Mouse (Mus musculus) heart, postnatal 0 days (tissue): Measurements from ENCODE around the gene Epas1. TPM values are rescaled to one million over a fixed set of nuclear protein-coding genes. Genes with fewer than 3 reads are reported as not detected.

Source experiments
- ATAC-seq: fragments of 200-750 bp; cut with Nextera tagmentation; 2 replicates; pipeline ENCODE4 v1.8.0; 2017; ENCODE audit warnings: low read depth, moderate number of reproducible peaks, moderate library complexity; ENCODE audit not compliant: insufficient read depth
- DNase-seq: peaks from one replicate; pipeline ENCODE4 v3.0.0-alpha.2; 2016; ENCODE audit warnings: low spot score
- H3K27ac ChIP-seq: fragments of 300-500 bp; sonication (generic); 2 replicates; pipeline ENCODE4 v1.5.1; 2014; ENCODE audit warnings: low read depth, mild to moderate bottlenecking
- H3K27me3 ChIP-seq: fragments of 300-500 bp; sonication (generic); 2 replicates; pipeline ENCODE4 v1.6.1; 2014; ENCODE audit warnings: low read length, mixed read lengths; ENCODE audit not compliant: control insufficient read depth, insufficient read depth
- H3K36me3 ChIP-seq: fragments of 300-500 bp; sonication (generic); replicated peaks from 2 replicates; pipeline ENCODE4 v1.6.1; 2014; ENCODE audit warnings: low read length, mixed read lengths; ENCODE audit not compliant: control insufficient read depth, insufficient read depth
- H3K4me1 ChIP-seq: fragments of 300-500 bp; sonication (generic); 2 replicates; pipeline ENCODE4 v1.6.1; 2014; ENCODE audit warnings: antibody characterized with exemption; ENCODE audit not compliant: control insufficient read depth, insufficient read depth
- H3K4me2 ChIP-seq: fragments of 300-500 bp; sonication (generic); 2 replicates; pipeline ENCODE4 v1.6.1; 2014; ENCODE audit warnings: low read depth, mild to moderate bottlenecking, low read length, moderate library complexity
- H3K4me3 ChIP-seq: fragments of 300-500 bp; sonication (generic); 2 replicates; pipeline ENCODE4 v1.5.1; 2014; ENCODE audit warnings: low read depth, low read length
- H3K9ac ChIP-seq: fragments of 300-500 bp; sonication (generic); replicated peaks from 2 replicates; pipeline ENCODE4 v1.6.1; 2014; ENCODE audit warnings: low read depth, low read length, mixed read lengths
- H3K9me3 ChIP-seq: fragments of 300-500 bp; sonication (generic); replicated peaks from 2 replicates; pipeline ENCODE4 v1.6.1; 2016; ENCODE audit warnings: low read length; ENCODE audit not compliant: control insufficient read depth
- CTCF ChIP-seq: IDR thresholded peaks from 2 replicates; pipeline ENCODE4 v1.5.1; 2016; ENCODE audit warnings: antibody characterized with exemption, control low read depth, low read depth
- EP300 ChIP-seq: IDR thresholded peaks from 2 replicates; pipeline ENCODE4 v1.6.1; 2016; ENCODE audit warnings: antibody characterized with exemption, low read depth
- WGBS: fragments of 180-500 bp; shearing (Covaris S2); extraction: QIAGEN DNeasy Blood & Tissue Kit; methylation state at CpG from one replicate; pipeline ENCODE4 v1.1.7; 2014; 5-methylcytosine and 5-hydroxymethylcytosine counted together
- polyA plus RNA-seq: library from polyadenylated mRNA; unstranded; fragments of >200 nt; fragmentation: Nextera tagmentation; extraction: Ambion mirVana; gene quantifications from 2 replicates; pipeline ENCODE4 v1.2.1, GENCODE M21; 2015
- total RNA-seq: library from RNA; depleted of rRNA; stranded (reverse); fragments of >200 nt; gene quantifications from 2 replicates; pipeline ENCODE4 v1.2.3, GENCODE M21; 2014; ENCODE audit warnings: low replicate concordance

The Epas1 gene
- total and polyA plus RNA-seq, 2 experiments from 2014 or later: 9.1 to 28.7 TPM

DNA sequence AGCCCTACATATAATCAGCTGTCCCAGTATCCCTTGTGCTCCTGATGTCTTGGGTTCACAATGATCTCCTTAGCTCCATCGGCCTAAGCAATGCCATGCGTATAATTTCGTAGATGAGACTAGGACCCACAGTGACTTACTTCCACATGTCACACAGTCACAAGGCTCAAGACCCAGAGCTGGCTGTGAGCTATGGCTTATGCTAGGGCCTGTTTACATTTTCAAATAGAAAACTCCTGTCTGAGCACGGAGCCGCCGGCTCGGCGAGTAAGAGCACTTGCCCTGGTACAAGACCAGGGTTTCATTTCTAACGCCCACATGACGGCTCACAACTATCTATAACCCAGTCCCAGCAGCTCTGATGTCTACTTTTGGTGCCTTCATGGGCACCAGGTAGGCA is 80.4 kb downstream of the Epas1 start:
- Histone ChIP-seq H3K4me1 (no peaks in the 10 kb centered on the region), H3K27ac (no peak overlapping the region), H3K4me3 (no peak overlapping the region), H3K27me3 (no peaks in the 10 kb centered on the region), H3K9ac (no peak overlapping the region), H3K4me2 (no peak overlapping the region), H3K36me3 (peaks cover 23% of the 10 kb centered on the region; the same call in 1 of the 2 replicates), H3K9me3 (no peaks in the 10 kb centered on the region)
- TF ChIP-seq CTCF (no peak), EP300 (no peak)
- DNase-seq (no peak), ATAC-seq (no peak)
- WGBS: 92% methylated on average over 10 of the region's 10 CpGs

DNA sequence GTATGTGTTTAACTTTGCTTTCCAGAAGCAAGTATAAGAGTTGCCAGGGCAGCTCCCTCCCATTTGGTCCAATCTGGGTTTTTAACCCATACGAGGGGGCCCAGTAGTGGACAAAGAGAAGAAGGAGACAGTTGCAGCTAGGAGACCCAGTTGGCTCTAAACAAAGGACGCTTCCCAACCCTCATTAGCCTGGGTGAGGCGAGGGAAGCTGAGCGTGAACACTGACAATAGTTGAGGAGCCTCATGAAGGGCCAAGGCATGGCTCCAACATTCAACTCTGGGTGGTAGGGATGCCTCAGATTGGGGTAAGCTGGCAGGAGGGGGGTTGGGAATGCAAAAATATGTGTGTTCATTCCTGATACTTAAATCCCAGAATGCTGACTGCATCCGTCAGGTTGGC is 85.8 kb downstream of the Epas1 start:
- no peak overlapping the region for H3K4me3 ChIP-seq
- WGBS: 78% methylated on average over 5 of the region's 5 CpGs
- DNase-seq (no peak), ATAC-seq (no peak)
- H3K27ac ChIP-seq: no peak overlapping the region
- H3K4me2 ChIP-seq: no peak overlapping the region
- no peaks in the 10 kb centered on the region for H3K9me3 ChIP-seq
- no peak overlapping the region for H3K9ac ChIP-seq
- H3K27me3 ChIP-seq: no peaks in the 10 kb centered on the region
- no peaks in the 10 kb centered on the region for H3K36me3 ChIP-seq
- H3K4me1 ChIP-seq: no peaks in the 10 kb centered on the region
- TF ChIP-seq CTCF (no peak), EP300 (no peak)

DNA sequence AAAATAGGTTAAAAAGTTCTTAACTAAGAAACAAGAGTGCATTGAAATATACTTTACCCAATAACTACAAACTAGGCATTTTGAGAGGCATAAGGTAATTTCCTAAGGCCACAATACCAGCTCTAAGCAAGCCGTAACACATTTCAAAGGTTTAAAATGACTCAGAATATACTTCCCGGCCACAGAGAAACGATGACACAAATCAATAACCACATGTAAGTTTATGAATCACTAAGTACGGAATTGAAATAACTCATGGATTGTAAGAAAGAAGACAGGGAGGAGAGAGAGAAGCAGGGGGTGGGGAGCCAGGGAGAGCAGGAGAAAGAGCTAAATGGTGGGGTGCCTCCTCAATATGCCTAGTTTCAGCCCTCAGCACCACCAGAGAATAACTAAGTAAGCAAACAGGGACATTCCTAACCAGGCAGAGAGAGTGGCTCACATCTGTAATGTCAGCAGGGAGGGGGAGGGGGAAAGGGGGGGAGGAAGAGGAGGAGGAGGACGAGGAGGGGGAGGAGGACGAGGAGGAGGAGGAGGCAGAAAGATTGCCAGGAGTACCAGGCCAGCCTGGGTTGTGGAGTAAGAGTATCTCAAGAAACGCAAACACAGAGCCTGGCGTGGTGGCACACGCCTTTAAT is 97.3 kb downstream of the Epas1 start:
- no peaks in the 10 kb centered on the region for H3K9me3 ChIP-seq
- H3K4me1 ChIP-seq: no peaks in the 10 kb centered on the region
- H3K27ac ChIP-seq: no peak overlapping the region
- no peak for ATAC-seq
- H3K36me3 ChIP-seq: no peaks in the 10 kb centered on the region
- no peak for TF ChIP-seq CTCF
- H3K27me3 ChIP-seq: no peaks in the 10 kb centered on the region
- no peak for DNase-seq
- no peak overlapping the region for H3K4me2 ChIP-seq
- WGBS: 69% methylated on average over 9 of the region's 9 CpGs
- H3K4me3 ChIP-seq: no peak overlapping the region
- no peak overlapping the region for H3K9ac ChIP-seq

GRCm38 (mm10) chr17:86851782-86852181 is 98.3 kb downstream of the Epas1 start:
- no peaks in the 10 kb centered on the region for H3K27me3 ChIP-seq
- H3K4me3 ChIP-seq: no peak overlapping the region
- DNase-seq: no peak
- H3K9ac ChIP-seq: no peak overlapping the region
- no peak overlapping the region for H3K4me2 ChIP-seq
- no peak for ATAC-seq
- H3K4me1 ChIP-seq: no peaks in the 10 kb centered on the region
- no peak for TF ChIP-seq EP300
- TF ChIP-seq CTCF: no peak
- H3K9me3 ChIP-seq: no peaks in the 10 kb centered on the region
- H3K27ac ChIP-seq: no peak overlapping the region
- H3K36me3 ChIP-seq: no peaks in the 10 kb centered on the region
- WGBS: 89% methylated on average over 2 of the region's 2 CpGs

GRCm38 (mm10) chr17:86852591-86853031 is 99.1 kb downstream of the Epas1 start:
- Histone ChIP-seq H3K9me3 (no peaks in the 10 kb centered on the region), H3K9ac (no peak overlapping the region), H3K4me3 (no peak overlapping the region), H3K27ac (no peak overlapping the region), H3K27me3 (no peaks in the 10 kb centered on the region), H3K36me3 (no peaks in the 10 kb centered on the region), H3K4me1 (no peaks in the 10 kb centered on the region), H3K4me2 (no peak overlapping the region)
- ATAC-seq (no peak), DNase-seq (no peak)
- TF ChIP-seq EP300 (no peak), CTCF (no peak)
- WGBS: 48% methylated on average over 13 of the region's 13 CpGs

GRCm38 (mm10) chr17:86870586-86870985 is 117.1 kb downstream of the Epas1 start:
- Histone ChIP-seq H3K27me3 (no peaks in the 10 kb centered on the region), H3K4me2 (no peak overlapping the region), H3K27ac (no peak overlapping the region), H3K4me3 (no peak overlapping the region), H3K9ac (no peak overlapping the region), H3K4me1 (no peaks in the 10 kb centered on the region), H3K9me3 (no peaks in the 10 kb centered on the region), H3K36me3 (no peaks in the 10 kb centered on the region)
- WGBS: 90% methylated on average over 8 of the region's 8 CpGs
- DNase-seq: no peak
- TF ChIP-seq EP300: no peak
- TF ChIP-seq CTCF: no peak
- no peak for ATAC-seq
